Mouse (Mus musculus) testis, adult 2 months (tissue): Measurements from ENCODE around the gene Frg2f1.

Experiments
- CTCF ChIP-seq: fragments of 200-500 bp; IDR thresholded peaks from 2 replicates; pipeline ENCODE4 v1.5.1; 2012; ENCODE audit warnings: low read depth, mild to moderate bottlenecking, inconsistent platforms, low read length, moderate library complexity; ENCODE audit not compliant: control insufficient read depth, insufficient read depth, insufficient replicate concordance
- POLR2A ChIP-seq: fragments of 200-500 bp; IDR thresholded peaks from 2 replicates; pipeline ENCODE4 v1.6.1; 2012; ENCODE audit warnings: low read depth, mild to moderate bottlenecking, inconsistent platforms, low read length, moderate library complexity; ENCODE audit not compliant: control insufficient read depth

DNA sequence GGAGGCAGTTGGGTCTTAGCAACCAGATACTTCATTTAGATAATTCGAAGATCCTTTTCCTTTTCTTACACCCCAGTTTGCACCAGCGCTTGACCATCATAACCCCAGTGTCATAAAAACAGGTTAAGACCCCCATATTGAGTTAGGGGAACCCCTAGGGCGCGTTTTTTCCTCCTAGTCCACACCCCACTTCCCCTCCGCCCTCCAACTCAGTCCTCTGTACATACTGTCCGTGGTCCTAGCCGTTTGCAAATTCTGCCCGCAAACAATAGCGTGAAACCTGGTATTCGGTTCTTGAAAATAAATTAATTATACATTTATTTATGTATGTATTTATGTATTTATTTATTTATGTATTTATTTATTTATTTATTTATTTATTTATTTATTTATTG, 46.4 kb downstream of the Frg2f1 start:
- no peak for TF ChIP-seq POLR2A
- TF ChIP-seq CTCF: no peak
